Mouse (Mus musculus) T-helper 2 cell (primary cell): ENCODE results near the gene Sirt4.

ENCODE experiments used
- in situ Hi-C: fragments of 300-600 bp; cut with MboI, MseI; formaldehyde crosslinking; loops from one replicate; pipeline ENCODE4 v1.15.1; 2025; ENCODE audit warnings: high pct_unique_total_duplicates

Gene Sirt4

DNA sequence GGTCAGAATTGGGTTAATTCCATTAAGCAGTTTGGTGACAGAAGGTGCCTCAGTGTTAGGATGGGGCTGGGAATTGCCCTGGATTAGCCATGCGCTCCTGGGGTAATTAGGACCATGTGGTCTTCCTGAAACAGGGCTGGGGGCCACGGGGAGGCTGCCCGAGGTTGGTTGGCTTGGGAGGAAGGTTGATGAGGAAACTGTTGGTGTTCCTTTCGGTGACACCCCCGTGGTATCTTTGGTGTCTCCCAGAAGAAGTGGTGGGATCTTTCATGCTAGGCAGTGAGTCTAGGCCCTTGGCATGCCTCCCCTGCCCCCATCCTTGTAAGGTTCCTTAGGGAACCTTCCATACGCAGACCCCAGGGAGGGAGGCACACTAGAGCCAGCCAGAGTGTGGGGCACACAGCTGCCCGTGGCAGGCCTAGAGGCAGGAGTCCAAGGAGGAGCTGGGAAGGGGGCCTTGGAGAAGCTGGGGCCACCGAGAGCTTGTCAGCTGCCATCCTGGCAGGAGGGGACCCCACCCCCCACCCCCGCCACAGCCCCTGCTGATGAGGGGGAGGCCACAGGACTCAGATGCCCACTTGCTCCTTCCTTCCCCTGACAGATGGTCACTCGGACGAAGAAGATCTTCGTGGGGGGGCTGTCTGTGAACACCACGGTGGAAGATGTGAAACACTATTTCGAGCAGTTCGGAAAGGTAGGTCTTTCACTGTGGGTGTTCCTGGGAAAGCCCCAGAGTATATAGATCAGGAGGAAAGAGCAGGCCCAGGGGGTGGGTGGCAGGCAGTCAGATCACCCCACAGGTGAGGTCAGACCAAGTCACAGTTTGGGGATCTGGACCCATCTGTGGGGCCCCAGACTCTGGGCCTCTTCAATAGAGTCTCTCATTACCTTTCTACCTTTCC, 49.4 kb downstream of the Sirt4 start:
- in situ Hi-C loops, result no loop called here

DNA sequence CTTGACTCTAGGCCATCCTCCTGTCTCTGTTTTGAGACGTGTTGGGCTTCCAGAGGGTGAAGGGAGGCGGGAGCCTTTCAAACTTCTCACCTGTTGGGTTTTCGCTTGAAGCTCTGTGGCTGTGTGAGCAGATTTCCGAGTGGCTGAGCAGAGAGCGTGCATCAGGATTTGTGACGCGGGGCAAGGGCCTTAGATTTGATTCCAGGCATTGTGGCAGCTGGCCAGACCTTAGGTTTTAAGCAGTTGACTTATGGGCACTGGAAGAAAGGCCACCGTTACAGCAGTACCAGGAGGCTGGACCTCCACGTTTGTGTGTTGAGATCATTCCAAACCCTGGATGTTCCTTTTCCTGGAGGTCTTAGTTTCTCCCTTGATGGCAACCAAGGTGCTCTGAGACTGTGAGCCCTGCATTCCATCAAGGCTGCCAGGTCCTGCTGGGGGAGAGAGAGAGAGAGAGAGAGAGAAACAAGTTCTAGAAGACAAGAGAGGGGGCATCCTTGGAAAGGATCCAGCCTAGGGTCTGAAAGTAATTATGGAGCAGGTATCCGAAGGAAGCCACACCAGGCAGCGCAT, 50.2 kb downstream of the Sirt4 start:
- in situ Hi-C loops, result no loop called here

DNA sequence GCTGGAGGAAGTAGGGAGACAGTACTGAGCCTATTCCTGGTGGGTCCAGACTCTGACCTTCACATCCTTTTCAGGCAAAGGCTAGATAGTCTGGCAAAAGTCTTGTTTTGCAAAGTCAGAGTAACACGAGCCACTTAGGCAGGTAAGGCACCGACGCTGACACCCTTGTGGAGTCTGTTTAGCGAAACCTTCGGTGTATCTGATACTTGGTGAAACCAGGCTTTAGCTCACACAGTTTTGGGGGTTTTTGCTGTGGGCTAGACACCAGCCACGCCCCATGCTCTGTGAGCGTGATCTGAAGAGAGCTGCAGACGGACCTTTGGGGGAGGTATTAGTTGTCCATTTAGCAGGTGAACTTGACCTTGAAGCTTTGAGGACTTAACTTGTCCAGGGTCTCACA, 51.3 kb downstream of the Sirt4 start:
- in situ Hi-C loops, result no loop called here

DNA sequence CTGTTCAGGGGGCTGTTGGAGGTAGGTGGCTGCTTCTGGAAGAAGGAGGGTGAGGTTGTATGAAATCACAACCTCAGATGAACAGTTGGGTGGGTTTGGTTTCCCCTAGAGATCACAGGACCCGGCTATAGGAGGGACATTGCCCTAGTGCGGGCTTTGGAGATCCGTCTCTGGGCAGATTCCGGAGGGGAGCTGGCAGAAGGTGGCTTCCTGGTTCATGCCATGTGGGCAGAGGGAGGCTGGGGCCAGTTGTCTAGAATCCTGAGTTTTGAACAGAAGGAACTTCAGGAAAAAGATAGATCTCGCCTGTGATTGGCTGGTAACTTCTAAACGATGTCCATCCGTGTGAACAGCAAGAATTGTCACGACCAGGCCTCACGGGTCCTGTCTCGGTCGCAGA, 52.1 kb downstream of the Sirt4 start:
- in situ Hi-C loops, result no loop called here

DNA sequence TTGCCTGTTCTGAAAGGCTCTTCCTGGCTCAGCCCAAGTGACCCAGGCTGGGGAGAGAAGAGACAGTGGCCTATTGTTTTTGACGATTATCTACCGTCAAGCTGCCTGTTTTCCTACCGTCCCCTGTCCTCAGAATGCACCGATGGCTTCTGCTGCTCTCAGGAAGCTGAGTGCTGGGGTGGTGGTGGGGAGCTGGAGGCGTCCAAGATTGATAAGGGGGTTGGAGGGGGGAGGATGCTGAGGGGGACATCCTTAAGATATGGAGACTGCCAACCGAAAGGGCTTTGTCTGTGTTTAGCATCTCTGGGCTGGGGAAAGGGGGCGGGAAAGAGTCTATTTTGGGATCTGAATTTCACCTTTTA, 52.6 kb downstream of the Sirt4 start:
- in situ Hi-C loops, result no loop called here

DNA sequence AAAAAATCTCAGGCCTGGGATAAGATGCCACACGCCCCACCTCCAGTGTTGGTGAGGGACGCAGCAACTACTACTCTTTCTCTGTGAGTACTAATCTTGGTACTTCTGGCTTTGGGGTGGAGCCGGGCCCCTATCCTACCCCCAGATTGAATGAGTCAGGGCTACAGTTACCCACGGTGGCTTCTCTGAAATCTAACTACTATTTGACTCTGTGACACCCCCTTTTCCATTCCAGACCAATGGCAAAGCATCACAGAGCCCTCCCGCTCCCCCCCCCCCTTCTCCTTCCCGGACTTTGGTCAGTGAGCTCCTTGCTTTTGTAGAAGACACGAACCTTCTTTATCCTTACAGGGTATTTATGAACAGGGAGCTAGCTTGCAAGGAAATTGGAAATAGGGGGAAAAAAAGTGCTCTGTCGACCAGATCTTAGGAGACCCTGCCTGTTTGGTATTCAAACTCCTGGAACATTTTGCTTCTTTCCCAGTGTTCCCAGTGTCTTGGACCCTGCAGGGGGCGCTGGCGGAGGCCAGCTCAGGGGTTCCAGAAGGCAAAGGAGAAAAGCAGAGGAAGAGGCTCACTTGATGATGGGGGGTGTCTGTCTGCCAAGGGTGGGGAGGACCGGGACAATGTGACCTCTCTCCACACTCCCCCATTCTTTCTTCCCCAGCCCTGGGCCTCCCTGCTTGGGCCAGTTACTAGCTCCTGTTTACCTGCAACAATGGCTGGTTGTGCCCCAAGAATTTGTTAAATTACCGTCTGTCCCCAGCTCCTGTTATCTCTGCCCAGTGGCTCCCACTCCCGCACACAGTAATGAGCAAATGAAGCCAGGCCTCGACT, 53.2 kb downstream of the Sirt4 start:
- in situ Hi-C loops, result no loop called here

DNA sequence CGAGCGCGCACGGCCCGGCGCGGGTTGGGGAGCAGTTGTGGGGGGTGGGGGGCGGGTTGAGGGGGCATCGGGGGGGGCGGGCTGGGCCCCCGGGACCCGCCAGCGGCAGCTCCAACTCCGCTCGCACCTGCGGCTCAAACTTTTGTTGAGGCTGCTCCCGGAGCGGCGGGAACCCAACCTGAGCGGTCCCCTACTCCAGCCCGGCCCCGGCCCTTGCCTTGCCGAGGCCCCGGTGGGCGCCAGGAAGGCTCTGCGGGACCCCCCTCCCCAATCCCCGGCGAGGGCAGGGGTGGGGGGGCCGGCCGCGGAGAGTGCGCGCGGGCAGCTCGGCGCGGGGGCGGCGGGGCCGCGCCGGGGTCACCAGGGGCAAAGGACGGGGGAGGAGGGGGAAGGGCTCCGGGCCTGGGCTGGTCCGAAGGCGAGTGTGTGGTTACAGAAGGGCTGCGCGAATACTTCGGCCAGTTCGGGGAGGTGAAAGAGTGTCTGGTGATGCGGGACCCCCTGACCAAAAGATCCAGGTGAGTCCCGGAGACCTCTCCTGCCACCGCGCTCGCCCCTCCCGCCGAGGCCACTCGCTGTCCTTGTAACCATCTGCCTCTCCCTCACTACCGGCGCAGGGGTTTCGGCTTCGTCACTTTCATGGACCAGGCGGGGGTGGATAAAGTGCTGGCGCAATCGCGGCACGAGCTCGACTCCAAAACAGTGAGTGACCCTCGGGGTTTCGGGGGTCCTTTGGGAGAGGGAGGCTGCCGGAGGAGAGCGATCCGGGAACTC, 54.2 kb downstream of the Sirt4 start:
- in situ Hi-C loops, result no loop called here

DNA sequence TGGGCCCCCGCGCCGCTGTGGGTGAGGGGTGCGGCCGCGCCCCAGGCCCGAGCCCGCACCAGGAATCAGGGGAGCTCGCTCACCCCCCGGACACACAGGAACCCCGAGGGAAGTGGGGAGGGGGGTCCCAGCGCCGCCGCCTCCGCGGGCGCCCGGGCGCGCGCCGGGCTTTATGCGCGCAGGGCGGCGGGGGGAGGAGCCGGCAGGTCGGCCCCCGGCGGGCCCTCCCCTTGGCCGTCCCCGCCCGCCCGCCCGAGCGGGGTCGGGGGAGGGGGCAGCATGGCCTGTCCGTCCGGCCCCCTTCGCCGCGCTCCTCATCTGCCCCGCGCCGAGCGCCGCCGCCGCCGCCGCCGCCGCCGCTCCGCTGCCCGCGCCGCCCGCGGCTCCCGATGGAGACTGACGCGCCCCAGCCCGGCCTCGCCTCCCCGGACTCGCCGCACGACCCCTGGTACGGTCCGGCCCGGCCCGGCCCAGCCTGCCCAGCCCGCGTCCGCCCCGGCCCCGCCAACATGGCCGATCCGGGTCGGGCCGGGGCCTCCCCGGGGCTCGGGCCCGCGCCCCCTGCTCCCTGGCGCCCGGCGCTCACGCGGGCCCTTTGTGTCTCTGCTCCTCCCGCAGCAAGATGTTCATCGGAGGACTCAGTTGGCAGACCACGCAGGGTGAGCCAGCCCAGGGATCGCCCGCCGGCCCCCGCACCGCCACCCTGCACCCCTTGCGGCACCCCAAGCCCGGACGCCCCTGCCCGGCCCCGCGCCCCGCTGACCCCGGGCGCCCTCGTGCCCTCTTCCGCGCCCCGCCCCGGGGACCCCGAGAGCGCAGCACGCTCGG, 55.0 kb downstream of the Sirt4 start, which contains the start of gene Msi1:
Msi1 (plus strand) TSS at position 241 of the 828 bp plus-strand sequence.
- in situ Hi-C loops, result no loop called here

DNA sequence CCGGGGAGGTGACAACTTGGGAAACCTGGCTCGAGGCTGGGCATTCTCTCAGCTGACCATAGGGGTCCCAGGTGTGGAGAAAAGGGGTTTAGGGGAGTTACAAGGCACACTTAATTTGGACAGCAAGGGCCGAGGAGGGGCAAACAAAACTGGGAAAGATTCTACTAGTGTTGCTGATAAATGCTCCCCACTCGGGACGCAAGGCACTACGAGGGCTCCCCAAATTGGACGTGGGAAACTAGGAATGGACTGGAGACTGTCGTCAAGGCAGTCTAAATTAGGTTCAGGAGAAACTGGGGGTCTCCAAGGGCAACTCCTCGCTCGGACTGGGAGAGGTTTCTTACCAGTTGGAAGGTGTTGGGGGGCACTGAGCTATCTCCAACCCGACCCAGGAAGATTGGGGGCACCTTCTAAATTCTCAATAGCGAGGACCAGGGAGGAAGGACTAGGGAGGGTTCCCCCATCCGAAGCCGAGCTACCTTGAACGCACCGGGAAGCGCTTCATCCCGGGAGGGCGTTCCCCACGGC, 55.6 kb downstream of the Sirt4 start:
- in situ Hi-C loops, result no loop called here
